Mouse (Mus musculus) stomach, embryonic 14.5 days (tissue): ENCODE results near the gene Amz2. TPM values are rescaled to one million over a fixed set of nuclear protein-coding genes. Genes with fewer than 3 reads are reported as not detected.

Experiments
- ATAC-seq: fragments of 200-750 bp; cut with Nextera tagmentation; 2 replicates; pipeline ENCODE4 v1.8.0; 2017; ENCODE audit warnings: low read depth, moderate TSS enrichment; ENCODE audit not compliant: insufficient number of reproducible peaks, insufficient read depth, low FRiP score
- H3K27ac ChIP-seq: fragments of 300-500 bp; sonication (generic); 2 replicates; pipeline ENCODE4 v1.5.1; 2014; ENCODE audit warnings: mild to moderate bottlenecking, low read length, moderate library complexity, mixed read lengths
- H3K27me3 ChIP-seq: fragments of 300-500 bp; sonication (generic); 2 replicates; pipeline ENCODE4 v1.6.1; 2014; ENCODE audit warnings: low read length, control low read depth, mixed read lengths; ENCODE audit not compliant: control insufficient read depth, insufficient read depth
- H3K36me3 ChIP-seq: fragments of 300-500 bp; sonication (generic); 2 replicates; pipeline ENCODE4 v1.6.1; 2014; ENCODE audit warnings: mild to moderate bottlenecking, control low read depth, low read length, moderate library complexity, mixed read lengths; ENCODE audit not compliant: control insufficient read depth, insufficient read depth
- H3K4me1 ChIP-seq: fragments of 300-500 bp; sonication (generic); 2 replicates; pipeline ENCODE4 v1.6.1; 2014; ENCODE audit warnings: low read length, control low read depth, mixed read lengths; ENCODE audit not compliant: control insufficient read depth, insufficient read depth
- H3K4me2 ChIP-seq: fragments of 300-500 bp; sonication (generic); replicated peaks from 2 replicates; pipeline ENCODE4 v1.6.1; 2014; ENCODE audit warnings: low read depth, low read length, control low read depth
- H3K4me3 ChIP-seq: fragments of 300-500 bp; sonication (generic); 2 replicates; pipeline ENCODE4 v1.5.1; 2014; ENCODE audit warnings: low read depth, low read length, control low read depth
- H3K9ac ChIP-seq: fragments of 300-500 bp; sonication (generic); replicated peaks from 2 replicates; pipeline ENCODE4 v1.6.1; 2014; ENCODE audit warnings: low read depth, mild to moderate bottlenecking, control low read depth, low read length, moderate library complexity, mixed read lengths
- H3K9me3 ChIP-seq: fragments of 300-500 bp; sonication (generic); 2 replicates; pipeline ENCODE4 v1.6.1; 2016; ENCODE audit warnings: low read depth, low read length, control low read depth; ENCODE audit not compliant: control insufficient read depth
- WGBS: fragments of 180-500 bp; shearing (Covaris S2); extraction: QIAGEN DNeasy Blood & Tissue Kit; methylation state at CpG from one replicate; pipeline ENCODE4 v1.1.7; 2014; 5-methylcytosine and 5-hydroxymethylcytosine counted together
- polyA plus RNA-seq: library from polyadenylated mRNA; unstranded; fragments of >200 nt; fragmentation: Nextera tagmentation; extraction: Ambion mirVana; gene quantifications from 2 replicates; pipeline ENCODE4 v1.2.1, GENCODE M21; 2014

Amz2 gene
- polyA plus RNA-seq, 1 experiment from 2014 or later, result 42.8 TPM

GRCm38 (mm10) chr11:109416709-109417420 is 8.9 kb upstream of the Amz2 start:
- no peak for ATAC-seq
- no peak overlapping the region for H3K4me3 ChIP-seq
- no peak overlapping the region for H3K9ac ChIP-seq
- no peaks in the 10 kb centered on the region for H3K36me3 ChIP-seq
- no peaks in the 10 kb centered on the region for H3K4me1 ChIP-seq
- no peaks in the 10 kb centered on the region for H3K9me3 ChIP-seq
- no peak overlapping the region for H3K4me2 ChIP-seq
- H3K27me3 ChIP-seq, result no peaks in the 10 kb centered on the region
- WGBS, result 65% methylated on average over 8 of the region's 8 CpGs
- no peak overlapping the region for H3K27ac ChIP-seq

GRCm38 (mm10) chr11:109417472-109418040 is 8.2 kb upstream of the Amz2 start:
- peaks cover 4% of the 10 kb centered on the region; the same call in 1 of the 2 replicates for H3K9me3 ChIP-seq
- no peak overlapping the region for H3K4me3 ChIP-seq
- H3K9ac ChIP-seq, result no peak overlapping the region
- H3K4me2 ChIP-seq, result no peak overlapping the region
- no peaks in the 10 kb centered on the region for H3K4me1 ChIP-seq
- H3K36me3 ChIP-seq, result no peaks in the 10 kb centered on the region
- H3K27ac ChIP-seq, result no peak overlapping the region
- ATAC-seq, result no peak
- WGBS, result 90% methylated on average over 9 of the region's 9 CpGs
- no peaks in the 10 kb centered on the region for H3K27me3 ChIP-seq

- ATAC-seq, result no peak
- H3K4me1 ChIP-seq, result no peaks in the 10 kb centered on the region
- no peaks in the 10 kb centered on the region for H3K27me3 ChIP-seq
- H3K9ac ChIP-seq, result no peak overlapping the region
- H3K4me2 ChIP-seq, result no peak overlapping the region
- H3K36me3 ChIP-seq, result no peaks in the 10 kb centered on the region
- 50% methylated on average over 4 of the region's 4 CpGs for WGBS
- no peak overlapping the region for H3K4me3 ChIP-seq
- peaks cover 4% of the 10 kb centered on the region; the same call in 1 of the 2 replicates for H3K9me3 ChIP-seq
- H3K27ac ChIP-seq, result no peak overlapping the region
Observed at GRCm38 (mm10) chr11:109419461-109419860, 6.3 kb upstream of the Amz2 start.

GRCm38 (mm10) chr11:109419961-109420566 is 5.7 kb upstream of the Amz2 start:
- Histone ChIP-seq H3K27ac (no peak overlapping the region), H3K4me2 (no peak overlapping the region), H3K36me3 (no peaks in the 10 kb centered on the region), H3K9ac (no peak overlapping the region), H3K9me3 (peaks cover 4% of the 10 kb centered on the region; the same call in 1 of the 2 replicates), H3K4me3 (no peak overlapping the region), H3K27me3 (no peaks in the 10 kb centered on the region), H3K4me1 (no peaks in the 10 kb centered on the region)
- 48% methylated on average over 16 of the region's 16 CpGs for WGBS
- no peak for ATAC-seq

GRCm38 (mm10) chr11:109420567-109420962 is 5.2 kb upstream of the Amz2 start:
- H3K4me1 ChIP-seq, result no peaks in the 10 kb centered on the region
- H3K9ac ChIP-seq, result no peak overlapping the region
- H3K9me3 ChIP-seq, result peaks cover 4% of the 10 kb centered on the region; the same call in 1 of the 2 replicates
- no peaks in the 10 kb centered on the region for H3K36me3 ChIP-seq
- no peak overlapping the region for H3K27ac ChIP-seq
- no peak overlapping the region for H3K4me3 ChIP-seq
- no peak overlapping the region for H3K4me2 ChIP-seq
- H3K27me3 ChIP-seq, result no peaks in the 10 kb centered on the region
- 72% methylated on average over 14 of the region's 14 CpGs for WGBS
- no peak for ATAC-seq

- ATAC-seq, result no peak
- H3K4me2 ChIP-seq, result no peak overlapping the region
- H3K4me3 ChIP-seq, result no peak overlapping the region
- no peaks in the 10 kb centered on the region for H3K27me3 ChIP-seq
- H3K9me3 ChIP-seq, result peaks cover 4% of the 10 kb centered on the region; the same call in 1 of the 2 replicates
- no peaks in the 10 kb centered on the region for H3K4me1 ChIP-seq
- H3K36me3 ChIP-seq, result no peaks in the 10 kb centered on the region
- WGBS, result 67% methylated on average over 5 of the region's 5 CpGs
- H3K27ac ChIP-seq, result no peak overlapping the region
- no peak overlapping the region for H3K9ac ChIP-seq
Observed at GRCm38 (mm10) chr11:109421205-109421604, 4.5 kb upstream of the Amz2 start.

- H3K36me3 ChIP-seq, result no peaks in the 10 kb centered on the region
- H3K27ac ChIP-seq, result no peak overlapping the region
- peaks cover 5% of the 10 kb centered on the region for H3K4me1 ChIP-seq
- no peaks in the 10 kb centered on the region for H3K27me3 ChIP-seq
- no peak overlapping the region for H3K9ac ChIP-seq
- H3K4me3 ChIP-seq, result no peak overlapping the region
- 96% methylated on average over 4 of the region's 4 CpGs for WGBS
- ATAC-seq, result no peak
- H3K9me3 ChIP-seq, result peaks cover 4% of the 10 kb centered on the region; the same call in 1 of the 2 replicates
- no peak overlapping the region for H3K4me2 ChIP-seq
Observed at GRCm38 (mm10) chr11:109422263-109422662, 3.5 kb upstream of the Amz2 start.

- H3K4me3 ChIP-seq, result no peak overlapping the region
- WGBS, result 68% methylated on average over 1 of the region's 1 CpGs
- ATAC-seq, result no peak
- peaks cover 4% of the 10 kb centered on the region; the same call in 1 of the 2 replicates for H3K9me3 ChIP-seq
- H3K36me3 ChIP-seq, result no peaks in the 10 kb centered on the region
- no peak overlapping the region for H3K4me2 ChIP-seq
- no peak overlapping the region for H3K27ac ChIP-seq
- peaks cover 5% of the 10 kb centered on the region for H3K4me1 ChIP-seq
- H3K27me3 ChIP-seq, result no peaks in the 10 kb centered on the region
- H3K9ac ChIP-seq, result no peak overlapping the region
Observed at GRCm38 (mm10) chr11:109423294-109423693, 2.5 kb upstream of the Amz2 start.
